Mouse (Mus musculus): ENCODE data around the gene Bnipl.

DNA sequence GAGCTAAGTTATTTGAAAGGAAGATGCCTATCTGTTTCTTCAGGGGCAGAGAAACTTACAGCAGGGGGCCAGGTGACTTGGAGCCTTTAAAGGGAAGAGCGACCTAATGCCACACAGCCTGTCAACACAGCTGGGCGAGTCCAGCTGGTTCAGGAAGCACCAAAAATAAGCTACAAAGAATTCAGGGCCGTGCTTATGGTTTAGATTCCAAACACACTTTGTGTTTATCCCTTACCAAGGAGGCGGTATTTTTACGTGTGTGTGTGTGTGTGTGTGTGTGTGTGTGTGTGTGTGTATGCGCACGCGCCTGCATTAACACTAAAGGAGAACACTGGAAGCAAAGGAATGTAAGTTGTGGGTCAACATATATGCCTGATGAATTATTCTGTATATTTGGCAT lies 29.8 kb upstream of the Bnipl start:
- TF ChIP-seq ZC3H11A (IDR thresholded peaks at IDR 0.05; ENCODE audit: borderline replicate concordance, low read depth, low read length): no peak
- TF ChIP-seq HCFC1 (IDR thresholded peaks at IDR 0.05; ENCODE audit: borderline replicate concordance, insufficient read depth, low read length): no peak
- no peak for TF ChIP-seq CHD2 (IDR thresholded peaks at IDR 0.05; ENCODE audit: low read depth, low read length)

Data from ES-E14 (cell line).